Mouse (Mus musculus): ENCODE results near the gene Ptpn13. TPM values are rescaled to one million over a fixed set of nuclear protein-coding genes. Genes with fewer than 3 reads are reported as not detected.

Ptpn13 gene
- polyA plus RNA-seq, 1 experiment from 2014 or later = 3.2 TPM

DNA sequence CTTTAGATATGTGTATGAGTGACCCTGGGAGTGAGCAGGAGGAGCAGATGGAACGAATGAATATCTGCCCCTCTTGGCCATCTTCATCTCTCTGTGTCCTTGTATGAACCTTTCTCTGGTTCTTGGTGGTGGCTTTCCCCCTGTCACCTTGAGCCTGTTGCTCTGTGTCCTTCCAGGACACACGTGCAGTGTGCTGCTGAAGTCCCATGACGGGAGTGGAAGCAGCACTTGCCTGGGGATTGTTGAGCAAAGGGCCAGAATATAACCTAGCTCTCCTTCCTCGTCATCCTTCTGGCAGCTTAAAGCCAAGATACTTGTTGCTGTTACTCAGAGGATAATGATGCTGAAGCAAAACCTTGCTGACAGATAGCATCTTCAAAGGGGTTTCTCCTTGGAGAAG is 39.3 kb downstream of the Ptpn13 start:
- WGBS = 76% methylated on average over 4 of the region's 4 CpGs
- Histone ChIP-seq H3K4me2 (ENCODE audit: low read depth, low read length) (no peak overlapping the region), H3K4me3 (ENCODE audit: low read length) (no peak overlapping the region), H3K4me1 (ENCODE audit: control insufficient read depth, insufficient read depth, low read length) (peaks cover 5% of the 10 kb centered on the region; the same call in 1 of the 2 replicates), H3K27ac (ENCODE audit: low read length) (no peak overlapping the region), H3K9me3 (ENCODE audit: control insufficient read depth, low read length) (no peaks in the 10 kb centered on the region), H3K27me3 (replicated peaks; ENCODE audit: control insufficient read depth, insufficient read depth, low read length) (no peaks in the 10 kb centered on the region), H3K36me3 (ENCODE audit: control insufficient read depth, insufficient read depth, low read length) (no peaks in the 10 kb centered on the region), H3K9ac (ENCODE audit: low read depth, low read length) (no peak overlapping the region)
- ATAC-seq = peak; percentile 63

GRCm38 (mm10) chr5:103464771-103465170 is 39.8 kb downstream of the Ptpn13 start:
- peak; percentile 81 for ATAC-seq
- H3K27ac ChIP-seq (ENCODE audit: low read length) = no peak overlapping the region
- H3K4me3 ChIP-seq (ENCODE audit: low read length) = no peak overlapping the region
- H3K27me3 ChIP-seq (replicated peaks; ENCODE audit: control insufficient read depth, insufficient read depth, low read length) = no peaks in the 10 kb centered on the region
- peaks cover 5% of the 10 kb centered on the region; the same call in 1 of the 2 replicates for H3K4me1 ChIP-seq (ENCODE audit: control insufficient read depth, insufficient read depth, low read length)
- no peak overlapping the region for H3K9ac ChIP-seq (ENCODE audit: low read depth, low read length)
- no peaks in the 10 kb centered on the region for H3K9me3 ChIP-seq (ENCODE audit: control insufficient read depth, low read length)
- H3K4me2 ChIP-seq (ENCODE audit: low read depth, low read length) = no peak overlapping the region
- no peaks in the 10 kb centered on the region for H3K36me3 ChIP-seq (ENCODE audit: control insufficient read depth, insufficient read depth, low read length)
- WGBS = 57% methylated on average over 10 of the region's 10 CpGs

DNA sequence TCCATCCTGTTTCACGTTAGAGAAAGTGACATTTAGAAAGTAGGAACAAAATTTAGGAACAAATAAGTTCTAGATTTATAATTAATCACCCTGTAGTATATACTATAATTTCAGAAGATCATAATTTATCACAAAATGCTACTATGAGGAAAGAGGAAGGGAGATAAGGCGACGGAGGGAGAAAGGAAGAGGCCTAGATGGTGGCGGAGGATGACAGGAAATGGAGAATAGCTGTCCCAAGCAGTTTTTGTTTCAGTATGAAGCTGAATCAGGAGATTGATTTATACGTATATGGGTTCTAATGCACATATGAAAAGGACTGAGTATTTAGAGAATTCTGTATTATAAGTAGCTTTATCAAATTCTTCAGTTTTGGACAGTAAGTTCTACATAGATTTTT is 47.7 kb downstream of the Ptpn13 start:
- Histone ChIP-seq H3K27ac (ENCODE audit: low read length) (no peak overlapping the region), H3K36me3 (ENCODE audit: control insufficient read depth, insufficient read depth, low read length) (no peaks in the 10 kb centered on the region), H3K27me3 (replicated peaks; ENCODE audit: control insufficient read depth, insufficient read depth, low read length) (no peaks in the 10 kb centered on the region), H3K4me3 (ENCODE audit: low read length) (no peak overlapping the region), H3K4me1 (ENCODE audit: control insufficient read depth, insufficient read depth, low read length) (no peaks in the 10 kb centered on the region), H3K9me3 (ENCODE audit: control insufficient read depth, low read length) (no peaks in the 10 kb centered on the region), H3K4me2 (ENCODE audit: low read depth, low read length) (no peak overlapping the region), H3K9ac (ENCODE audit: low read depth, low read length) (no peak overlapping the region)
- no peak for ATAC-seq
- 76% methylated on average over 5 of the region's 5 CpGs for WGBS

DNA sequence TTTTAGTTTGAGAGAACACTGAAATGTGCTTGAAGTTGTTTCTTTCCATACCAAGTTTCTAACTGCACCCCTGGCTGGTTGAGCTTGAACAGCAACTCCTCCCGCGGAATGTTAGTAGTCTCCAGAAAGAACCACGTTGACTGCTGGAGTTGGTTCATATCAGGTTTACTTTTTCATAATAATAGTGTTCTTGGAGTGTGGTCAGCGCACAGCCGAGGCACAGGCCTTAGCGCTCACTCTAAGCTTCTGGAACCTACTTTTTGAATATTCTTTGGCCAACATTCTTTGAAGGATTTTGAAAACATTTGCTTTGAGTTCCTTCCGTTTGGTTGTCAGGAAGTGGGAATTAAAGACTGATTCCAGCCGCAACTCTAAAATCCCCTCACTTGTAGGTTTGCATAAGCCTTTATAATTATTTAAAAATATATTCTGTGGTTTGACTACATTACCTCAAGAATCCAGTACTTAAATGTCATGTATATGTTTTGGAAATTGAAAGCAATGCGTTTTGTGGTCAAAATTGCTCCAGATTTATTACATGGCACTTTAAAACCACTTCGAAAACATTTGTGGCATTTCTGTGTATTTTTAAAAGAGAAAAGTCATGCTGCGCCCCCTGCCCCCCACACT is 48.6 kb downstream of the Ptpn13 start:
- no peaks in the 10 kb centered on the region for H3K4me1 ChIP-seq (ENCODE audit: control insufficient read depth, insufficient read depth, low read length)
- H3K9me3 ChIP-seq (ENCODE audit: control insufficient read depth, low read length) = no peaks in the 10 kb centered on the region
- H3K27me3 ChIP-seq (replicated peaks; ENCODE audit: control insufficient read depth, insufficient read depth, low read length) = no peaks in the 10 kb centered on the region
- H3K4me2 ChIP-seq (ENCODE audit: low read depth, low read length) = no peak overlapping the region
- no peak overlapping the region for H3K27ac ChIP-seq (ENCODE audit: low read length)
- no peak overlapping the region for H3K9ac ChIP-seq (ENCODE audit: low read depth, low read length)
- no peak overlapping the region for H3K4me3 ChIP-seq (ENCODE audit: low read length)
- 85% methylated on average over 11 of the region's 11 CpGs for WGBS
- ATAC-seq = no peak
- no peaks in the 10 kb centered on the region for H3K36me3 ChIP-seq (ENCODE audit: control insufficient read depth, insufficient read depth, low read length)

GRCm38 (mm10) chr5:103474259-103474658 is 49.3 kb downstream of the Ptpn13 start:
- no peak for ATAC-seq
- Histone ChIP-seq H3K36me3 (ENCODE audit: control insufficient read depth, insufficient read depth, low read length) (no peaks in the 10 kb centered on the region), H3K4me2 (ENCODE audit: low read depth, low read length) (no peak overlapping the region), H3K4me3 (ENCODE audit: low read length) (no peak overlapping the region), H3K4me1 (ENCODE audit: control insufficient read depth, insufficient read depth, low read length) (no peaks in the 10 kb centered on the region), H3K9me3 (ENCODE audit: control insufficient read depth, low read length) (no peaks in the 10 kb centered on the region), H3K27me3 (replicated peaks; ENCODE audit: control insufficient read depth, insufficient read depth, low read length) (no peaks in the 10 kb centered on the region), H3K27ac (ENCODE audit: low read length) (no peak overlapping the region), H3K9ac (ENCODE audit: low read depth, low read length) (no peak overlapping the region)
- WGBS = 69% methylated on average over 4 of the region's 4 CpGs

GRCm38 (mm10) chr5:103475503-103475902 is 50.5 kb downstream of the Ptpn13 start:
- no peak for ATAC-seq
- Histone ChIP-seq H3K4me2 (ENCODE audit: low read depth, low read length) (no peak overlapping the region), H3K9ac (ENCODE audit: low read depth, low read length) (no peak overlapping the region), H3K27me3 (replicated peaks; ENCODE audit: control insufficient read depth, insufficient read depth, low read length) (no peaks in the 10 kb centered on the region), H3K4me1 (ENCODE audit: control insufficient read depth, insufficient read depth, low read length) (no peaks in the 10 kb centered on the region), H3K4me3 (ENCODE audit: low read length) (no peak overlapping the region), H3K36me3 (ENCODE audit: control insufficient read depth, insufficient read depth, low read length) (no peaks in the 10 kb centered on the region), H3K9me3 (ENCODE audit: control insufficient read depth, low read length) (no peaks in the 10 kb centered on the region), H3K27ac (ENCODE audit: low read length) (no peak overlapping the region)
- 84% methylated on average over 5 of the region's 5 CpGs for WGBS

GRCm38 (mm10) chr5:103479503-103479902 is 54.5 kb downstream of the Ptpn13 start:
- Histone ChIP-seq H3K4me1 (ENCODE audit: control insufficient read depth, insufficient read depth, low read length) (no peaks in the 10 kb centered on the region), H3K27ac (ENCODE audit: low read length) (no peak overlapping the region), H3K4me2 (ENCODE audit: low read depth, low read length) (no peak overlapping the region), H3K4me3 (ENCODE audit: low read length) (no peak overlapping the region), H3K9me3 (ENCODE audit: control insufficient read depth, low read length) (no peaks in the 10 kb centered on the region), H3K9ac (ENCODE audit: low read depth, low read length) (no peak overlapping the region), H3K36me3 (ENCODE audit: control insufficient read depth, insufficient read depth, low read length) (no peaks in the 10 kb centered on the region), H3K27me3 (replicated peaks; ENCODE audit: control insufficient read depth, insufficient read depth, low read length) (no peaks in the 10 kb centered on the region)
- no peak for ATAC-seq
- WGBS = 90% methylated on average over 5 of the region's 5 CpGs

DNA sequence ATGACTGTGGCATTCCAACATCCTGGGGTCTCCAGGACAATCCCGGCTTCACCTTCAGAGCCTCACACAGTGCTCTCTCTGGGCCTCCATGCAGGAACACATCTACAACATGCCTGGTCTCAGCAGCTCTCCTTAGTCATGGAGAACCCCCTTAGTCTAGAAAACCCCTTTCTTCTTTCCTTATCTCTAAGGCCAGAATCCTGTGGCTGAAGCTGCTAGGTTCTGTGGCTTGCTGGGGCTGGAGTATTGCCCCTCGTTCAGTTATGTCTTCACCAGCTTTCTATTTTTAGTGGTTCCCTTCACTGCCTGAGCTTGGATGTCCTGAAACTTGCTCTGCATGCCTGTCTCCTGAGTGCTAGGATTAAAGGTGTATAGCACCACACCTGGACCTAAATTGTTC is 56.2 kb downstream of the Ptpn13 start:
- H3K4me1 ChIP-seq (ENCODE audit: control insufficient read depth, insufficient read depth, low read length) = no peaks in the 10 kb centered on the region
- H3K4me2 ChIP-seq (ENCODE audit: low read depth, low read length) = no peak overlapping the region
- no peak overlapping the region for H3K9ac ChIP-seq (ENCODE audit: low read depth, low read length)
- H3K27me3 ChIP-seq (replicated peaks; ENCODE audit: control insufficient read depth, insufficient read depth, low read length) = no peaks in the 10 kb centered on the region
- ATAC-seq = no peak
- no peak overlapping the region for H3K27ac ChIP-seq (ENCODE audit: low read length)
- 89% methylated on average over 2 of the region's 2 CpGs for WGBS
- H3K36me3 ChIP-seq (ENCODE audit: control insufficient read depth, insufficient read depth, low read length) = no peaks in the 10 kb centered on the region
- no peaks in the 10 kb centered on the region for H3K9me3 ChIP-seq (ENCODE audit: control insufficient read depth, low read length)
- H3K4me3 ChIP-seq (ENCODE audit: low read length) = no peak overlapping the region

GRCm38 (mm10) chr5:103487001-103487400 is 62.0 kb downstream of the Ptpn13 start:
- Histone ChIP-seq H3K4me1 (ENCODE audit: control insufficient read depth, insufficient read depth, low read length) (no peaks in the 10 kb centered on the region), H3K36me3 (ENCODE audit: control insufficient read depth, insufficient read depth, low read length) (no peaks in the 10 kb centered on the region), H3K4me2 (ENCODE audit: low read depth, low read length) (no peak overlapping the region), H3K9me3 (ENCODE audit: control insufficient read depth, low read length) (no peaks in the 10 kb centered on the region), H3K4me3 (ENCODE audit: low read length) (no peak overlapping the region), H3K9ac (ENCODE audit: low read depth, low read length) (no peak overlapping the region), H3K27ac (ENCODE audit: low read length) (no peak overlapping the region), H3K27me3 (replicated peaks; ENCODE audit: control insufficient read depth, insufficient read depth, low read length) (no peaks in the 10 kb centered on the region)
- ATAC-seq = no peak
- 90% methylated on average over 7 of the region's 7 CpGs for WGBS

DNA sequence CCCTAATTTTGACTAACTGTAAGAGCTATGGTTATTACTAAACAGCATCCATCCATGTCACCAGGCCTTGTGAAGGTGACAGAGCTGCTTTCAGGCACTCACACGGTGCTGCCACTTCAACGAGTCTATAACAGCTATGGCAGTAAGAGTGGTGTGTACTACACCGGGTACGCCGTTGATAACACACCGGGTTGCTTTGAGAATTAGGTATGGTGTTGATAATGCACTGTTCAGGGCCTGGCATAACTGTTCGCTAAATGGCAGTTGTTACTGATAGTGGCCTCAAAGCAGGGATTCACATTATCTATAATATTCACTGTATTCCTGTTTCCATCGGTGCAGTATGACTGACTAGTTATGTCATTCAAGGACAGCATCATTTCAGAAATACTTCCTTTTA is 66.0 kb downstream of the Ptpn13 start:
- Histone ChIP-seq H3K27me3 (replicated peaks; ENCODE audit: control insufficient read depth, insufficient read depth, low read length) (no peaks in the 10 kb centered on the region), H3K4me2 (ENCODE audit: low read depth, low read length) (no peak overlapping the region), H3K4me1 (ENCODE audit: control insufficient read depth, insufficient read depth, low read length) (no peaks in the 10 kb centered on the region), H3K9me3 (ENCODE audit: control insufficient read depth, low read length) (no peaks in the 10 kb centered on the region), H3K4me3 (ENCODE audit: low read length) (no peak overlapping the region), H3K27ac (ENCODE audit: low read length) (no peak overlapping the region), H3K36me3 (ENCODE audit: control insufficient read depth, insufficient read depth, low read length) (no peaks in the 10 kb centered on the region), H3K9ac (ENCODE audit: low read depth, low read length) (no peak overlapping the region)
- ATAC-seq = no peak
- 93% methylated on average over 8 of the region's 8 CpGs for WGBS
